In the genomic region with DNA sequence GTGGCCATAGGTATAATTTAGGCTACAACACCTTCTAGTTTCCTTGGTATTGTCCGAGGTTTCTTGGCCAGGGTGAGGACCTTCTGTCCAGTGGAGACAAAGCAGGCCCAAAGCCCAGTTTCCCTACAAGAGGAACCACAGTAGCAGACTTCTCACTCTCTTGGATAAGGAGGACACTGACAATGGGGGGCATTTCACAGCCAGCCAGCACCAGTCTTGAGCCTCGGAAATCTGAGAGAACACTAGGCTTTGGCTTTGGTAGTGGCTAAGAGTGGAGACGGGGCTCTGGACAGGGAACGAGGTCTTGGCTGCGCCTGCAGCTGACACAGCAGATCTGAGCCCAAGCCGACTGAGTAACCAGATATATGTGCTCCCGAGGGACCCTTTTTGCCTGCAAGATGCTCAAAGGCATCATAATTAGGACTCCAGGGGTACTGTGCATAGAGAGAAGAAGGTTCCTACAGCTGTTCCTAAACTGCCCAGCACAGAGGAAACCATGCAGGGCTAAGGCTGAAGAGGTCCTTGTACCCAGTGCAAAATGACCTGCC, we compare ENCODE assay signal across 34 mouse cellular contexts. TPM values are rescaled to one million over a fixed set of nuclear protein-coding genes. Genes with fewer than 3 reads are reported as not detected.
DNase-seq lines count a peak whose midpoint lies in the region; ATAC-seq lines count a peak whose summit lies in the region.
"Had no signal": no experiment of that assay in that cellular context is flagged by ENCODE, and none has a peak within 500 bp of the region (broad histone marks: within the 10 kb centered on the region; RNA-seq: fewer than 3 reads in every experiment).

No protein-coding gene starts in this region.

- peak; percentile 66 for DNase-seq in cerebellum, adult 11-12 months
- no peak for DNase-seq in cerebellum, adult 11 months
- peak; percentile 34 for DNase-seq in testis, postnatal 14 days (ENCODE audit: low spot score)
- no peak for DNase-seq in testis, postnatal 10 days (ENCODE audit: low spot score)
- DNase-seq in cerebellum, postnatal 25 days, result peak; percentile 62 to 67
- no peak for DNase-seq in layer of hippocampus, postnatal 25 days (ENCODE audit: extremely low spot score in 1 of 2, low spot score in 1 of 2)
- DNase-seq: adrenal gland, postnatal 10 days; gastrocnemius, postnatal 36 days; heart, adult 2 months; heart, postnatal 4 days; kidney, adult 18-20 months; kidney, postnatal 25 days; layer of hippocampus, postnatal 36 days; left cerebral cortex, postnatal 4 days; liver, embryonic 13.5 days; lung, adult 18-20 months; lung, postnatal 4 days; midbrain, embryonic 14.5 days; thymus, adult 18-20 months; thymus, postnatal 25 days had no signal

- no peak for ATAC-seq in inflammation-experienced regulatory T-cells, adult 6 months
- ATAC-seq: forebrain, embryonic 13.5 days; lung, postnatal 0 days; Patski had no signal

RNA-seq across cellular contexts. Expression of a gene that starts 20.4 kb away (rescaled TPM):
- not detected for polyA plus RNA-seq in inflammation-experienced regulatory T-cells, adult 6 months (2017; shearing (Covaris generic))
- 10 to 100 TPM; 42.6 to 47.9 TPM for total RNA-seq in layer of hippocampus, postnatal 25 days (2021)
- total RNA-seq: monocyte, adult 5-6 weeks had no signal
- polyA plus RNA-seq: G1E, Patski had no signal

RNA-seq across cellular contexts. Expression of a gene that starts 44.6 kb away (rescaled TPM):
- polyA plus RNA-seq in inflammation-experienced regulatory T-cells, adult 6 months (2017; shearing (Covaris generic)), result not detected
- not detected for total RNA-seq in layer of hippocampus, postnatal 25 days (2021)
- total RNA-seq: adrenal gland, postnatal 10 days; G1E; gastrocnemius, postnatal 36 days; heart, adult 2 months; heart, postnatal 4 days; layer of hippocampus, adult 2 months; layer of hippocampus, postnatal 36 days; left cerebral cortex, postnatal 4 days; monocyte, adult 5-6 weeks had no signal
- polyA plus RNA-seq: forebrain, embryonic 13.5 days; G1E; heart, adult 2 months; heart, embryonic 12.5 days; heart, postnatal 0 days; hindbrain, embryonic 14.5 days; kidney, embryonic 15.5 days; limb, embryonic 14.5 days; liver, embryonic 13.5 days; lung, postnatal 0 days; midbrain, embryonic 14.5 days; Patski; small intestine, adult 2 months; stomach, embryonic 15.5 days had no signal

Comparison
In these comparisons a context has a peak if more than half of its experiments do, and no peak if none do; other contexts are left out.
1. DNase-seq: peak in cerebellum, adult 11-12 months (single experiment), testis, postnatal 14 days (single experiment) and cerebellum, postnatal 25 days (2 of 2); none in cerebellum, adult 11 months (single experiment), testis, postnatal 10 days (single experiment) and layer of hippocampus, postnatal 25 days (0 of 2).